Mouse (Mus musculus) adrenal gland, postnatal 4 days (tissue): Measurements from ENCODE around the gene Fbxw8. TPM values are rescaled to one million over a fixed set of nuclear protein-coding genes. Genes with fewer than 3 reads are reported as not detected.

Experiments
- DNase-seq, 2 experiments: peaks; one replicate each; pipeline ENCODE4 v3.0.0; 2021 to 2022; ENCODE audit warnings: low spot score in 2 of 2, mixed read lengths in 2 of 2
- total RNA-seq, 2 experiments: library from RNA; stranded (reverse); gene quantifications; 2 replicates each; pipeline ENCODE4 v1.2.3; 2021

Fbxw8 gene
- total RNA-seq, 2 experiments from 2014 or later = 53.7 to 62.5 TPM

GRCm38 (mm10) chr5:118160691-118161090 lies 5.4 kb upstream of the Fbxw8 start:
- DNase-seq = no peak

- DNase-seq = no peak
Observed at GRCm38 (mm10) chr5:118156976-118157375, 1.7 kb upstream of the Fbxw8 start.

DNA sequence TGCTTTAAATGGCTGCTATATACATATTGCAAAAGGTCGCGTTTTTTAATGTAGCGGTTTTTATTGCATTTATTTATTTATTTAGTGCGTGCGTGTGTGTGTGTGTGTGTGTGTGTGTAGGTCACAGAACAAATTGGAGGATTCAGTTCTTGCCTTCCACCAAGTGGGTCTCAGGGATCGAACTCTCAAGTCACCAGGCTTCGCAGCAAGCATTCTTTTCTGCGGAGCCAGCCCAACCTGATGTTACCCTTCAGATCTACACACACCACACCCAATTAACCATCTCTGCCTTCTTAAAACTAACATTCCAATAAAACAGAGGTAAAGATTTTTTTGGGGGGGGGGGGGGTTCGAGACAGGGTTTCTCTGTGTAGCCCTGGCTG lies 292 bp upstream of the Fbxw8 start:
- no peak for DNase-seq

DNA sequence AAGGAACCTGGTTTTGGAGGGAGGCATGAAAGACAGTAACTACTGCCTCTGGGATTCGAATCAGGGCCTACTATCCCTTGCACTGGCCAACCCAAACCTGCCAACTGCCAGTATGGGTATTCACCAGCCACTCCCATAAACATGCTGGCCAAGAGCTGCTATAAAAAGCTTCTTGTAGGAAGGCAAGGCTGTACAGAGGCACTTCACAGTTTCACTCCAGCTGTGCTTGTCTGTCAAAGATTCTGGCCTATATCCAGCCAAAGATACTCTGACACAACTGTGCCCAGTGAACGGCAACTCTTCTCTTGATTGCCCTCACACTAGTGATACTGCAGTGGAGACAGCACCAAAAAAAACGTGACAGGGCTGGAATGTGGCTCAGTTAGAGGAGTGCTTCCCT lies 5.6 kb downstream of the Fbxw8 start:
- DNase-seq = no peak

DNA sequence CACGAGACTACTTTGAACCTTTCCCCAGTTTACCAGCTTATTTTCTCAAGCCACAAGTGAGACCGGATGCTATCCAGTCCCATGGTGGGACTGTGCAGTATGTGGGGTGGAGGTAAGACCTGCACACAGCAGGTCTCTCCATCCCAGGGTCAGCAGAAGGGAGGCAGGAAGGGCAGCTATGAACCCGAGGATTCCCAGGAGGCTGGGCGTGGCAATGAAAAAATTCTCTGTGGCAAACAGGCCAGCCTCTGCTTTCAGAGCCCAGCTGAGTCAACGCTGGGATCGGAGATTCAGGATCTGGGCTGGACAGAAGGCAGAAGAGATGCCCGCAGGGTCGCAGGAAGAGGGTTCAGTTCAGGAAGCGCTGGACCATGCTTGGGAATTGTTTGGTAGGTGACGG lies 8.0 kb downstream of the Fbxw8 start:
- no peak for DNase-seq

DNA sequence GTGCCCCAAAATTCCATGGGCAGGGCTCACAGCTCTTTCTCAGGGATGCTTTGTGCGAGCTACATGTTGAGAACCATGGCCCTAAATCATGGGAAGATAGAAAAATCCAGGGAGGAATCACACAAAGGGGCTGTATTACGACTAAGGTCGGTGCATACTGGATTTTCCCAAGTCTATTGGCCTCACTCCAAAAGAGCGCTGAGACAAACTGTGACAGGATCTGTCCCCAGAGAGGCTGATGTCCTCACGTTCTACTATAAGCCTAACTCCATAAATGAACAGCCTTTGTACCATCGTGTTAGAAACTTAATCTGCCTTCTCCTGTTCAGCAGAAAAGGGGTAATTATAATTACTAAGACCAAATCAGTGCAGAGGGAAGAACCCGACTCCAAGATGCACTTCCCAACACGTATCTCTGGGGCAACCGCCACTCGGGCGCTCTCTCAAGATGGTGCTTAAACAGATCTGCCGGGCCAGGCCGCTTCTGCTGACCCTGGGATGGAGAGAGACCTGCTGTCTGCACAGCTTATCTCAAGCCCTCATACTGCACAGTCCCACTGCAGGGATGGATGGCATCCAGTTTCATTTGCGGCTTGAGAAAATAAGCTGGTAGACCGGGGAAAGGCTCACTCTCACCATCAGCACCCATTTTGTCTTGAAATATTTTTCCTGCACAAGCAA lies 9.1 kb downstream of the Fbxw8 start:
- DNase-seq = no peak

GRCm38 (mm10) chr5:118145458-118145857 lies 9.8 kb downstream of the Fbxw8 start:
- DNase-seq = no peak

GRCm38 (mm10) chr5:118144770-118145169 lies 10.5 kb downstream of the Fbxw8 start:
- DNase-seq = no peak

GRCm38 (mm10) chr5:118144327-118144726 lies 10.9 kb downstream of the Fbxw8 start:
- DNase-seq = no peak

DNA sequence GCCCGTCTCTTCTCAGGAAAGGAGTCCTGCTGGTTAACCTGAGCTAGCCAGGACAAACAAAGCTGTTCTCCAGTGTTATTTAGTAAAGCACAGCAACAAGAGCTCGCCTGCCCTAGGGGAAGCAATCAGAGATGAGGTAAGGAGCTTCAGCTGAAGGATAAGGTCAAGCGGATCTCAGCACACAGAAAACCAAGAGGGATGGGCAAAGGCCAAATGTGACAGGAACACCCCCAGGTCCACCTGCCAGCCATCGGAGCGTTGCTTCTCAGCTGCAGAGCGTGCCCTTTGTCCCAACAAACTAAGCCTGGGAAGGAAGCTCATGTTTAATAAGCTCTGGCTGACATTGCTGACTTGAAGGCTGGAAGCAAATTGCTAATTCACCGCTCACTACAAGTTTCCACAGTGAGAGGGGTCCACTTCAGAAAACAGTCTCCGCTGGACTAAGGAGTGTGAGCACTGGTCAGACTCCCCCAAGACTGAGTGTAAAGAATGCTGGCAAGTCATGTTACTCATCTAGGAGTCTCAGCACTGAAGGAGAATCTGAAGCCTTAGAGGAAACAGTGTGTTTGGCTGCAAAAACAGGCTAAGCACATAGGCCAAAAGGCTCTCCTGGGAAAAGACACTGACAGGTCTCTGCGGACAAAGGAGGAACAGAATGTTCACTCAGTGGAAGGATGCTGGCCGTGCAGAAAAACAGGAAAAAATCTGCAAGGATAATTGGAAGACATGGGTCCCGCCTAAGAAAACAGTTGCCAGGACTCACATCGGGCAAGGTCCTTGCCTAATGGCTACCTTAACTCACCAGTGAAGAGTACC lies 11.8 kb downstream of the Fbxw8 start:
- no peak for DNase-seq

DNA sequence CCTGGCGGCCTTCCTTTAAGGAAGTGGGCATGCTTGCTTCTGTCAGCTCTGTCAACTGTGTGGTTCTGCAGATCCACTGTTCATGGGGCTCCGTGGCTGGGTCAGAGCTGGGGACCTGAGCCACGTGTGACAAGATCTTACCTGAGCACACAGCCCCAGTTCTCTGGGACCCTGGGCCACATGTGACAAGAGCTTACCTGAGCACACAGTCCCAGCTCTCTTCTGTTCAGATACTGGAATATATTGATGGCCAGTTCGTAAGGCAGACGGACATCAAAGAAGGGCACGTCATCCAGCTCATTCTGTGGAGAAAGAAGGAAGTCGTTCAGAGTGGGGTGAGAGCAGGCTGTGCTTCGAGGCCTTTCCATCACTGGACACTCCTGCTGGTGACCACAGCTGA lies 12.8 kb downstream of the Fbxw8 start:
- no peak for DNase-seq

DNA sequence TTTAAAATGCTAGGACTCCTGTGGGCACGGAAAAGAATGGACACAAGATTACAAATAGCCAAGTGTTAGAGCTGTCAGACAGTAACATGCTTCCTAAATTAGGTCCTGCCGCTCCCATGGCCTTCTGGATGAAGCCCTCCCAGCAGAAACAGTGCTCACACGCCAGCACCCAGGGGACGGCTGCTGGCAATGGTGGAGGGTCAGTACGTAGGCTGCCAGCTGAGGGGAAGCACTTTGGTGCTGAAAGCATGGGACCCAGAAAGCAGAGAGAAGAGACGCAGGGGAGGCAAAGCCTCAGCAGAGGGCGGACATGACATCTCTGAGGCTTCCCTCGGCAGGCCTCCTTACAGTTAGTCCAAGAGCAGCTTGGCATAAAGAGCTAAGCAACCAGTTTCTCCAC lies 15.6 kb downstream of the Fbxw8 start:
- DNase-seq = no peak

DNA sequence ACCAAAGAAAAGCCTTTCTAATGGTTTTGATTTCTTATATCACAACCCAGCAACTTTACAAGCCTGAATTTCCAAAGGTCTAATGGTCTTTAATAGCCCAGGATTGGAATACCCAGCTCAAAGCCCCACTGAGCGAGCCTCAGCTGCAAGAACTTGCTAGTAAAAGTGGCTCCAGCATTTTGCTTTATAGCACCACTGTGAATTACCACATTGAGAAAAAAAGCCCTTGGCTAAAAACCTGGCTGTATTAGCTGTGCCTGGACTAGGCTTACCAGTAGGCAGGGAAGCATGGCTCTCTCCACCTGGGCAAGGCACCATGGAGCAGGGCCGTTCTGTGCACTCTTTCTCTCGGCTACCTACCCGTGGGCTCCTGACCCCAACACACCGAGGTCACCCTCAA lies 18.9 kb downstream of the Fbxw8 start:
- DNase-seq = no peak

DNA sequence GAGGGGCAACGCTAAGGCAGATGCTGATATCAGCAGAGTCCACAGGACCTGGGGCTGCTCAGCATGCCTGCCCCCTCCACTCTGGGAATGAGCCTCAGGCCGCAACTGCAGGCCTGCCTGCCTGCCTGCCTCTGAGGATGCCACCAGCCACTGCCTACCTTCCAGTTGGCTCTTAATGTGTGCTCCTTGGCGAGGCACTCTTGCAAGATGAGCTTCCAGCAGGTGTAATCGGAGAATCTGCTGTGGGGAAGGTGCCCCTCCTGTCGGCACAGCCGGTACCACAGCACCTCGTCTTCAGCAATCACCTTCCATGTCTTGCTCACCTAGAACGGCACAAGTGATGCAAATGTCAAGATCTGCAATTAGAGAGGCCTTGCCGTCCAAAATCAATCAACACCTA lies 26.6 kb downstream of the Fbxw8 start:
- no peak for DNase-seq

DNA sequence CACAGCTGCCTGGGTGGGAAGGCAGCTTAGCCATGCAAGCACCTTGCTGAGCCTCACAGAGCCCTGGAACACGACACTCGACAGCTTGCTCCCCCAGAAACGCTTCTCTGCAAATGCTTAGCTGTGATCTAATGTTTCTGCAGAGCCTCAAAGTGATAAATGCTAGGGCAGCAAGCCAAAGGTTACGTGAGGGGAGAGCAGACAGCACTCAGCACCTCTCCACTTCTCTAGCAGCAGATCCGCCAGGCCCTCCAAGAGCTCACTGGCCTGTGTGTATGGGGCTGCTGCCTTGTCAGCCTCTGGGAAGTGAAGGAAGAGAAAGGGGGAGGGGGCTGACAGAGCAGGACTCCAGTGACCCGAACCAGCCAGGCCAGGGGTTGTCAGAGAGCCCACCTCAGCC lies 27.1 kb downstream of the Fbxw8 start:
- no peak for DNase-seq

DNA sequence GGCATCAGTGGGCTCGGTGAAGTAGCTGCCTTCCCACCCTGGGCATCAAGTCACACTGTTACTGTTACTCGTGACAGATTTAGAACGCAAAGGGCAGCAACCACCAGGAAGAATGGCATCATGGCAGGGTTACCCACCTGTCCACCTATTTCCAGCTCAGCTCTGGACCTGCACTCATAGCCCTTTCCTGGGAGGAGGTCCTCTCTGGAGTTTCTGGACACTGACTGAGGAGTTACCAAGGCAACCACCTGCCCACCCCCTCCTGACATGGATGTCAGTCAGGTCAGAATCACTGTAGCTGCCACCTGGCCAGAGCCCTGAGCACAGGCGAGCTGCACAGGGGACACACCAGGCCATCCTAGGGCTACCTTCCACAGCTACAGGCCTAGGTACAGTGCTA lies 28.6 kb downstream of the Fbxw8 start:
- no peak for DNase-seq

DNA sequence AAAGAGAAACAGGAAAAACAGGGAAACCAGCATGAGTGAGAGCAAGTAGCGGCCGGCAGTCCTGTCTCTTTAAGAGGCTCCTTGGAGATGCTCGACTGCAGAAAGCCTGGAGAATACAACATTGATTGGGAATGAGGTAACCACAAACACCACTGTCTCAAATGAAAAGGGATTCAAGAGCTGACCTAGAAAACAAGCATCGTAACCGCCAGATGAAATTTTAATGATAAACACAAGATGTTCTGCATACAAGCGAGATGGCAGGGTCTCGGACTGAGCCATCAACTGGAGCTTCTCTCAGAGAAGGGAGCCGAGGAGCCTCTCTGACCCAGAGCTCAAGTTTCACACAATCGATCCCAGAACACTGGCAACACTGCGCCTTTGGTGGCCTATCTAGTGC lies 32.2 kb downstream of the Fbxw8 start:
- no peak for DNase-seq

DNA sequence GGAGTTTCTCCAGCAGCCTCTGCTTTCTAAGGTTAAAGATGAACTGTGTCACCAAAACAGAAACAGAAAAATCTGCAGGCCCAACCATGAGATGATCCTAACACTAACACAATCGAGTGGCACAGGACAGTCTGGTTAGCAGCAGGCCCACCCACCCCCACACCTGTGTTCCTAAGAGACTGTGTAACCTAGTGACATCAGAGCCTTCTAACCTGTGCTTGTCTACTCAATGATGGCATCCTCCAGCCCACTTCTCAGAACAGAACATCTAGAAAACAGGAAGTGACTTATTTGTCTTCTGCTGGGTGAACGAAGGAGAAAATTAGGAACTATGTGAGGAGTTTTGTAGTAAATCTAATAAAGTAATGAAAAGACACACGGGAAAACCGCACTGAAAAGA lies 33.3 kb downstream of the Fbxw8 start:
- no peak for DNase-seq

GRCm38 (mm10) chr5:118120670-118121069 lies 34.6 kb downstream of the Fbxw8 start:
- DNase-seq = no peak

DNA sequence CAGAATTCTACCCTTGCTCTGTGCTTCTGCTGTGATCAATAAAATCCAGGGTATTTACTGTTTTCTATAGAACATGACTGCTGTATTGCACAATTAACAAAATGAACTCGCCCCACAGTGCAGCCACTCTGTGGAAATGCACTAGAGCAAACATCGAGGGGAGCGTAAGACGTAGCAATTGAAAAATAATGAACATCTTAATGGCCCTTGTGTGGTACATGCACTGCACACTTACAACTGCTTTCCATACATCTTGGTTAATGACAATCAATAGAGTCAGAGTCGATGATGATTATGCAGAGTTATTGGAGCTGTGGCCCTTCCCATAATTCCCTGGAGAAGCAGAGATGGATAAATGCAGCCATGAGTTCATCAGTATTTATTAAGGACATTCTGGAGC lies 36.3 kb downstream of the Fbxw8 start:
- DNase-seq = no peak

DNA sequence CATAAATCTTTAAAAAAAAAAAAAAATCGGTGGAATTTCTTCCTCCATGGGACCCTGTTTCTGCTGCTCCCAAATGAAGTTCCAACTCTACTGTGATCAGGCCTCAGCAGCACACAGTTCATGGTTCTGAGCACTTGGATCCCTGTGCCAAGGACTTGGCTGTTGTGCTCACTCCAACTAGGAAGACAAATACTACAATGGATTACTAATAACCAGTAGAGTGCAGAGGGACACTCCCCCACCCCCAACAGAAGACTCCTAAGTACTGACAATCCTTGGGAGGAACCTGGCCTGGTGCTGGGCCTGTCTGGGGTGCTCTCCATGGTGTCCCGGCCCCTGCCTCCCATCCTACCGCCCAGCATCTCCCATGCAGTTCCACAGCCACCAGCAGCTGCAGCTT lies 36.9 kb downstream of the Fbxw8 start:
- no peak for DNase-seq

GRCm38 (mm10) chr5:118113617-118114016 lies 41.6 kb downstream of the Fbxw8 start:
- DNase-seq = no peak

DNA sequence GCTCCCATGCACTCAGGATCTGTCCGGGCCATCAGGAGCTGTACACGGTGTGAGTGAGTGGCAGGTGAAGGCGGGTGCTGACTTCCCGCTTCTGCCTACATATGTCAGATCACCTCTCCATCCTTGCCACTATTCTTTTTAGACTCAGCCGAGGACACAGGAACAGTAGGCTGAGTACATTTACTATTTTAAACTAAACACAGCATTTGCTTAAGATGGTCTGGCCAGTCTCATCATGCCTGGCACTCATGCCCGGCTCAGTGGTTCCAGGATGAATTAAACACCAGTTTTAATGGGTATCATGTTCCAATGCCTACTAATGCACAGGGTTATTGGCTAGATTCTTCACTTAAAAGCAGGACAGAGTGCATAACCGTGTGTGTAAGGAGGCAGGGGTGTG lies 42.2 kb downstream of the Fbxw8 start:
- DNase-seq = no peak
